Mouse (Mus musculus) adrenal gland, adult 8-10 months (tissue): Measurements from ENCODE around the gene Ift80. TPM values are rescaled to one million over a fixed set of nuclear protein-coding genes. Genes with fewer than 3 reads are reported as not detected.
"Not testable (repeated sequence)": the region's sequence is repeated elsewhere in the genome, so short reads cannot be mapped to it uniquely, and the experiment has no call there.

ENCODE experiments used
- DNase-seq: peaks from one replicate; pipeline ENCODE4 v3.0.0; 2022
- microRNA-seq, 2 experiments: library from miRNA; unstranded; fragments of <30 nt; microRNA quantifications; one replicate each; pipeline ENCODE4 v1.2.0; 2022
- total RNA-seq, 4 experiments: library from RNA; stranded (reverse); gene quantifications; 2 replicates each; pipeline ENCODE4 v1.2.4; 2022

The Ift80 gene
- total RNA-seq, 4 experiments from 2014 or later: 22.7 to 40.6 (median 30.2) TPM

DNA sequence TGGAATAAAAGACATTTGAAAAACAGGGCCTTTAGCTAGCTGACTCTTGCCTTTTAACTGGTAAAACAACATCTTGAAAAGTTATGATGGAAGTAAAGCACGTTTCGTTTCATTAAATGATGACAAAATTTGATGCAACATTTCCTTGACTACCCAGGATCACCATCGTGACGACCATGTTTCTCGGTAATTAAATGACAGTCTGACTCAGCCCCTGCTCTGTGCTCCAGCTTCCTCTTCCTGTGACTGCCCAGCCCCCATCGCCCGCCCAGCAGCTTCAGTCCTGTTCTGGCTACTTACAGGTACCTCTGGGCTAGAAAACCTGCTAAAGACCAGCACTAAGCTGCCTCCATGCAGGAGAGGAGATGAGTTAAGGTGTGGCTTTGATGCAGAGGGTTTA, 70.1 kb downstream of the Ift80 start:
- DNase-seq: no peak

- no peak for DNase-seq
These were observed 75.8 kb downstream of the Ift80 start for GRCm38 (mm10) chr3:68928619-68929018.

DNA sequence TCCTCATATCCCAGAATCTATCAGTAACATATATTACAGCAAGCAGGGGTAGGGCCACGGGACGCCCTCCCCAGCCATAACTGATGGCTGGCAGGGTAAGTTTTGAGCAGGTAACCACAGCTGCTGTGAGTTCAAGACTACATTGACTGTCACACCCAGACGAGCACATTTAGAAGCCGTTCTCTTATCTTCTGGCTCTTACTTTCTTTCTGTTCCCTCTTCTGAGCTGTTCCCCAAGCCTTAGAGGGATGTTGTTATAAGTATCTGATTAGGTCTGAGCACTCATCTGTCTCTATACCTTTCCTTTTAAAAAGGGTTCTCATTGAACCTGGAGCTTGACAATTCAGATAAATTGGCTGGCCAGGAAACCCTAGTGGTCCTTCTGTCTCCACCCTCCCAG, 96.9 kb downstream of the Ift80 start:
- DNase-seq: no peak

GRCm38 (mm10) chr3:68904902-68905778, 99.2 kb downstream of the Ift80 start:
- no peak for DNase-seq

- DNase-seq: not testable (repeated sequence)
These were observed 101.7 kb downstream of the Ift80 start for GRCm38 (mm10) chr3:68902636-68903035.

- no peak for DNase-seq
These were observed 107.2 kb downstream of the Ift80 start for GRCm38 (mm10) chr3:68897154-68897553.

GRCm38 (mm10) chr3:68895426-68895825, 108.9 kb downstream of the Ift80 start:
- peak; percentile 2 for DNase-seq

DNA sequence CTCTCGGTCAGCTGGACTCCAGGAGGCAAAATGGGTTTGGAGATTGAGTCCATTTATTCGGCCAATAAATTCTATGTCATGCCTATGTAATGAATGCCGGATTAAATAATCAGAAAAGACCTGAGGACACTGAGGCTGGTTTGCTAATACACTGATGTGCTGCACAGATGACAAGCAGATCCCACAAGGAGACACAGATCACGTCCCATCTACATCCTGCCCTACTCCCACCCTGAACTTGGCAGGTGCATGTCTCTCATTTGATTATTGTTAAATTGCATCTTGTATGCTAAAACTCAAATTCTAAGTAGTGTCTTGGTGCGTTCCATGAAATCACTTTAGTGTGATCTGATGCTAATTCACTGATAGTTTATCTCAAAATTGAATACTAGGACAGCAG, 117.5 kb downstream of the Ift80 start:
- DNase-seq: no peak

- DNase-seq: no peak
These were observed 130.3 kb downstream of the Ift80 start for GRCm38 (mm10) chr3:68874079-68874478.

DNA sequence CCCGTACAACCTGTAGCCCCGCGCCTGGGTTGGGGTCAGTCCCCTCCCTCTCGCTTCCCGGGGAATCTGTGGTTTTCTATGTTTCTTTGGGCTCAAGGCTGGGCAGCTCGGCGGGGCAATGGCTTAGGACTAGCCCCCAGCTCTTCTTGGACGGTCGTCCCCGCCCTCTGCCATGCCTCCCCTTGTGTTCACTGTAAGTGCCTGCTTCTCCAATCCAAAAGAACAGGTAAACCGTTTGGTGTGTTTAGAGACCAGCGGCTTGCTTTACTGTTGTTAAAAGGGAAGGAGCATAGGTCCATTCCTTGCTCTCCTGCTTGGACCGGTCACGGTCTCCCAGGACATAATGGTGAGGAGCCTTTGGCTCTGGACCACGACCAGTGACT, 133.8 kb downstream of the Ift80 start:
- no peak for DNase-seq

GRCm38 (mm10) chr3:68869691-68870567, 134.4 kb downstream of the Ift80 start:
- peak; percentile 3 for DNase-seq

DNA sequence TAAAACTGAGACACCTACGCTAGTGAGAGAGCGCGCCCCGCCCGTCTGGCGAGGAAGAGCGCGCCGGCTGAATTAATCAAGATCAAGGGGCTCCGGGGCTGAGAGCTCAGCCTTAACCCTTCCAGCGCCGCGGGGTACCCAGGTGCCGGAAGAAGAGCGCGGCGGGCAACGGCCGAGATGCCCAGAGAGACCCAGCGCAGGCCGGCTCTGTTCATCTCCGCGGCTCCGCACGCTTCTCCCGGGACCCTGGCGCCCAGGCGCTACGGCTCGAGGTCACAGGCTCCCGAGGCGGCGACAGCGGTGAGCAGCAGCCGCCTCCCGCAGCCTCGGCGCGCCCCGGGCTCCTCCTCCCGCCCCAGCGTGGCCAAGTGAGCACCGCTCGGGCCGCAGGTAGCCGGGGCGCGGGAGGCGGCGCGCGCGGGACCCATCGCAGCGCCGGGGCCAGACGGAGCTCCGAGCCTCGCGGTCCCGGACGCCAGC, 135.1 kb downstream of the Ift80 start, which contains the start of gene 1110032F04Rik:
1110032F04Rik (plus strand) TSS at position 376 of the 480 bp plus-strand sequence.
- peak; percentile 2 for DNase-seq

DNA sequence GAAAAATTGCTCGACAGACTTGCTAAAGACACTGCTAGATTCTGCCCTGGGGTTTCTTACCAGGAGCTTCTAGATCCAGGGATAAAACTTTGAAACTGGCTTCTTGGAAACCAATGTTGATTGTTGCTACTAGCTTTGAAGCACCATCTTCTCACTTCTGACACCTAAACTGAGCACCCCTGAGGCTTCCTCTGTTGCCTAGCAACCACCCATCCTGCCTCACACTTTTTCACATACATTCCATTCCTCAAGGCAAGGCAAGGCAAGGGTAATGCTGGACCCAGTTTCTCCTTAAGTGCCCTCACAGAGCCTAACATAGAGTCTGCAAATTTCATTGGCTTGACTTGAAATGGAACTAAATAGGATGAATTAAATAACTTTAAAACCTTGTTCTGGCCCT, 152.0 kb downstream of the Ift80 start:
- no peak for DNase-seq

DNA sequence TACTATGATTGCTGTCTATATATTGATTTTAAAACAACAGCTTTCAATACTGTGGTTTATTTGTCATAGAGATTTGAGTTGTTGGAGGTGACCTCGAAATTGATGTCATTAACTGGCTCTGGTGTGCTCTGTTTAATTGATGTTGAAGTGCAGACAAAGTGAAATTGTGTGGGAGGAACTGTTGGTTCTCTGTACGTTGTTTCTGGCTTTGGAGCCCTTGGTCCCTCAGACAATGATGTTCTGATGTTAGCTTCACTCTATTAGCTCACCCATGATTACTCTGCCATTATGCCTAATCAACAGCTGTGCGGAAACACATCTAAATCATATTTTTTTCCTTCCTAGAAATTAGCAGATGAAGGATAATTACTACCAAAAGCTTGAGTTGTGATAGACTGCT, 156.0 kb downstream of the Ift80 start:
- no peak for DNase-seq

- no peak for DNase-seq
These were observed 160.3 kb downstream of the Ift80 start for GRCm38 (mm10) chr3:68844025-68844424.

Small RNAs within 50 kb of the gene (microRNA-seq; reads per million reads assigned to microRNA genes)
- gene Mir15b (307 to 668 reads per million in 2 experiments), gene Mir16-2 (139 to 248 reads per million in 2 experiments)

Other genes with a start within 250 kb of the Ift80 start
- gene 1110032F04Rik, start 135.0 kb downstream of the Ift80 start, total RNA-seq: under 1 TPM in 3 of 4 experiments, not detected in 1; 0.10 to 0.17 (median 0.12) TPM
- 10 to 100 TPM; 26.5 to 33.6 (median 29.2) TPM for gene Smc4, start 168 bp upstream of the Ift80 start, total RNA-seq
- gene Trim59, start 40.2 kb upstream of the Ift80 start, total RNA-seq: 1 to 10 TPM; 4.4 to 5.8 (median 5.1) TPM
- 10 to 100 TPM; 53.4 to 79.9 (median 67.1) TPM for gene Kpna4, start 122.5 kb upstream of the Ift80 start, total RNA-seq
- gene Arl14, start 217.8 kb upstream of the Ift80 start, total RNA-seq: not detected